Mouse (Mus musculus) frontal cortex, postnatal 25 days (tissue): ENCODE measurements around the gene Ripk3.

Experiments used
- DNase-seq, 2 experiments: peaks; one replicate each; pipeline ENCODE4 v3.0.0; 2022; ENCODE audit warnings: low spot score in 2 of 2

Gene Ripk3

DNA sequence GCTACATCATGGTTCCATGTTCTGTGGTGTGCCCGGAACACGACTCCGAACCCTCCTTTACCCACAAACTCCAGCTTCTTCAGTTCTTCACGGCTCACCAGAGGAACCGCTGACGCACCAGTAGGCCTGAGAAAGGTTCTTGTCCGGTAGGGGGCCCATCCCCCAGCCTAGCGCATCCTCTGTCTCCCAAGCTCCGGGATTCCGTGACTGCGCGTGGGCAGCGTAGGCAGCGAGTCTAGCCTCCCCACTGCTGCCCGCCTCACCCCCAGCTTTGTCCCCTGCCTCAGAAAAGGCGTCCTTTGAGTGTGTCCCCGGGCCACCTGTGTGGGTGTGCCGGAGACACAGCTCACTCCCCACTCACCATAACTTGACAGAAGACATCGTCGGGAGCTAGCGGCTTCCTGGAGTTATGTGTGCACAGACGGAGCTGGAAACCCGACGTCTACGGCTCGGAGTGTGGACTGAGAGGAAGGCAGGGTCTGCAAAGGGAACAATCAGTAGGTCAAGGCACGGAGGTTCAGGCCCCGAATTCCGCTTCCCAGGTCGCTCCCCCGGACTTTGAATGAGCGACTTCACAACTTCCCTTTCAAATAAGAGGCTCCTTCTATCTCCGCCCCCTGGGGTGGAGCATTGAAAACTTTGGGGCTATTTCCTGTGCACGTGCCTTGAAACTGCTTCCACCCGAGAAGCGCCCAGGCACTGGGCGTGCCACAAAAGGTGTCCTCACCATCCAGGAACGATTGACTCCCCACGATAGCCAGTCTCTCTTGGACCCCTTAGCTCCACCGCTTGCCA lies at the start of gene Ripk3:
Gene Ripk3, minus strand, starts transcription at position 610 of the 795 bp plus-strand sequence.
- DNase-seq: no peak

DNA sequence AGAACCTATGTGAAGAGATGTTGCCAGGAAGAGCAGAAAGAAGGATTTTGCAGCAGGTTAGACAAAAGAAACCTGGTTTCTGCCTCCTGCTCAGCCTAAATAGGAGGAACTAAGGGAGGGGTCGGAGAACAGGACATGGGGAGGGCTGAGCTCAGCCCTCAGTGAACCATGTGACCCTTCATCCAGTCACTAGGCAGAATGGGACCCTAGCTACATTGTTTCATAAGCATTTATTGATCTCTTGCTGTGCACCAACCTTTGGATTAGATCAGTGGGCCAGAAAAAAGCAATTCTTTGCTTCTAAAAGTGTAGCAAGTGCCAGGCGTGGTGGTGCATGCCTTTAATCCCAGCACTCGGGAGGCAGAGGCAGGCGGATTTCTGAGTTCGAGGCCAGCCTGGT lies 49.6 kb upstream of the Ripk3 start:
- DNase-seq: no peak

DNA sequence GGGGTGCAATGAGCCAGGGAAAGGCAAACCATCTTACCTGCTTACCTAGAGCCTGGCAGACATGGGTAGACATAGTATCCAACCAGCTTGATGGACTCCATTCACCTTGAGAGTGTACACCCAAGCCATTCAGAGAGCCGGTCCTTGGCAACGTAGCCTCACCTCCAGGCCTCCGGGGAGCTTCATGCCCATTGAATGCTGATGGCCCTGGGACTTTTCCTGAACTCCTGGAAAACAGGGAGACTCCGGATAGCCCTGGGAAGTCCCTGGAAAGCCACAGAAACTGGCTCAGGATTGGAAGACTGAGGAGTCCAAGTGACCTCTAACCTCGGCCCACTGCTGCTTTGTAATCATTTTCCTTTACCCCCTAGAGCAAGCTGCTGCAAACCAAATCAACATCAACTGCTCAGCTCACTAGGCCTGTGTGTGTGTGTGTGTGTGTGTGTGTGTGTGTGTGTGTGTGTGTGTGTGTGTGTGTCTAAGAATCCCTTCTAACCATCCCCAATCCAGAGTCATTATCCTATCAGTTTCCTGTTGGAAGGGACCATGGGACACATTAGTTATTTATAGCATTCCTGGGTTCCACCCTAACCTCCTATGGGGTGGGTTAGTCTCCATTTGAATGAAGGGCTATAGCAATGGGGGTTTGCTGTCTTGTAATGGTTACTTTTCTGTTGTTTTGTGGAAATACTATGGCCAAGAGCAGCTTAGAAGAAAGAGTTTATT lies 46.3 kb upstream of the Ripk3 start:
- no peak for DNase-seq

DNA sequence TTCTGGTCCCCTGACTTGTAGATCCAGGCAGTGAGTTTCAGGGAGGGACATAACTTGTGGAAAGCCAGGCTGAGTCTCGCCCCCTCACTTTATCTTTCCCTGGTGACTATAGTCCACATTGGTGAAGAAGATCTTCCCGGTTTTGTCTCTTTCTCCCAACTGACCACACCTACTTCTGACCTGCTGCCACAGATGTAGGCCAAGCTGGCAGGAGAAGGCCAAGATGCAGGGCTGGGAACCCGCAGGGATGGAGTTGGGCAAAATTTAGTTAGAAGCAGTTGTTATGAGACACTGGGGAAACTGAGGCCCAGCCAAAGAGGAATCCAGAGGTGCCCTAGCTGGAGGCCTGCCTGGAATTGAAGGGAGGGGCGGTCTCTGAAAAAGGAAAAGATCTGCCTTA lies 44.5 kb upstream of the Ripk3 start:
- no peak for DNase-seq

DNA sequence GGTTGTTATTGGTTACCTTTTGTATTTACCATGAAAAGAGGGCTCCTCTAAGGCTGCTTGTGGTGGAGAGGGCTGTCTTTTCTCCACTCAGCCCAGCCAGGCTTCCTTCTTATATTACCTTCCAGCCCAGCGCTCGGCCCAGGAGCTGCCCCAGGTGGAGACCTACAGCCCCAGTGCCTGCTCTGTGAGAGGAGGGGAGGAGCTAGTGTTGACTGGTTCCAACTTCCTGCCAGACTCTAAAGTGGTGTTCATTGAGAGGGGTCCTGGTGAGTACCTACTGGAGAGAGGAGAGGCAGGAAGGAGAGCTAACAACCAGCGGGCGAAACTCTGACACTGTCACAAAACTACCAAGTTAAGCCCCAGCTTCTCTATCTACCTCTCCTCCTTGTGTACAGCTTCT lies 41.7 kb upstream of the Ripk3 start:
- DNase-seq: no peak

DNA sequence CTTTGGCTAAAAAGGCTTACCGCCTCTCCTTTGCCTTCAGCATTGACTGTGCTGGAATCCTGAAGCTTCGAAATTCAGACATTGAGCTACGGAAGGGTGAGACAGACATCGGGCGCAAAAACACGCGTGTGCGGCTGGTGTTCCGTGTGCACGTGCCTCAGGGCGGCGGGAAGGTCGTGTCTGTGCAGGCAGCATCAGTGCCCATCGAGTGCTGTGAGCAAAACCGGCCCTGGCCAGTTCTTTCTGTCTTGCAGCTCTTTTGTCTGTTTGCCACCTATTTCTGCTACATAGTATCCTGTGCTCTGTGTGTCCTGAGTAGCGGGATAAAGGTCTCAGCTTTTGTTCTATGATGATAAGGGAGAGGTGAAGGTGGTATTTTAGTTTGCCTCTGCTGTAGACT lies 41.2 kb upstream of the Ripk3 start:
- no peak for DNase-seq

DNA sequence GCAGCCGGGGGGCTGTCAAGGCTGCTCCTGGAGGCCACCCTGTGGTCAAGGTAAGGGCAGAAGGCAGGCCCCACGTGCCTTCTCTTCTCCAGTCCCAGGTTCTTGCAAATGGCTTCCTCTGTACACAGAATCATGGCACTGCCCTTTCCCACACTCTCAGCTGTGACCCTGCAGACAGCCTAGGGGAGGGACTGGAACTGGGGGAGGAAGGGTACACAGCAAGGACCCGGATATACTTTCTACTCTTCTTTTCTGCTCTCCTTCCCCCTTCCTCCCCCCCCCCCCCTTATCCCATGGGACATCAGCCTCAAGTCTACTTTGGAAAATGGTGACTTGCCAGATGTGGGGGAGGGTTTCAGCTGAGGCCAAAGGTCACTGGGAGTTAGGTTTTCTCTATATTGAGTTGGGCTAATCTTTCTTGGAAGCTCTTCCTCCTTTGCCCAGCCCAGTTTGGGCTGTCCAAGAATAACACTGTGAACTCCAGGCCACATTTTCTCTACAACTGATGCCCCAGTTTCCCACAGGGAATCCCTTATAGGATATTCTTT lies 40.1 kb upstream of the Ripk3 start:
- DNase-seq: no peak

DNA sequence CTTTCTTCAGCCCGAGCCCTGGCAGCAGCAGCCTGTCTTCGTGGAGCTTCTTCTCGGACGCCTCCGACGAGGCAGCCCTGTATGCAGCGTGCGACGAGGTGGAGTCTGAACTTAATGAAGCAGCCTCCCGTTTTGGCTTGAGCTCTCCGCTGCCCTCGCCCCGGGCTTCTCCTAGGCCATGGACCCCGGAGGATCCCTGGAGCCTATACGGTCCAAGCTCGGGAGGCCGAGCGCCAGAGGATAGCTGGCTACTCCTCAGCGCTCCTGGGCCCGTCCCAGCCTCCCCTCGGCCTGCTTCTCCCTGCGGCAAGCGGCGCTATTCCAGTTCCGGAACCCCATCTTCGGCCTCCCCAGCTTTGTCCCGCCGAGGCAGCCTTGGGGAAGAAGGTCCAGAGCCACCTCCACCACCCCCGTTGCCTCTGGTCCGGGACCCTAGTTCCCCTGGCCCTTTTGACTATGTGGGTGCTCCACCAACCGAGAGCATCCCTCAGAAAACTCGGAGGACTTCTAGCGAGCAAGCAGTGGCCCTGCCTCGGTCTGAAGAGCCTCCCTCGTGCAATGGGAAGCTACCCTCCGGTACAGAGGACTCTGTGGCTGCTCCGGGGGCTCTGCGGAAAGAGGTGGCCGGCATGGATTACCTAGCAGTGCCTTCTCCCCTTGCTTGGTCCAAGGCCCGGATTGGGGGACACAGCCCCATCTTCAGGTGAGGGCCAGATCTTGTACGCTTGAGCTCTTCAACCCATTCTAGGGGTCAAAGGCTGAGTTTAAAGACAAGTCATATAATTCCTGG lies 38.1 kb upstream of the Ripk3 start:
- no peak for DNase-seq

DNA sequence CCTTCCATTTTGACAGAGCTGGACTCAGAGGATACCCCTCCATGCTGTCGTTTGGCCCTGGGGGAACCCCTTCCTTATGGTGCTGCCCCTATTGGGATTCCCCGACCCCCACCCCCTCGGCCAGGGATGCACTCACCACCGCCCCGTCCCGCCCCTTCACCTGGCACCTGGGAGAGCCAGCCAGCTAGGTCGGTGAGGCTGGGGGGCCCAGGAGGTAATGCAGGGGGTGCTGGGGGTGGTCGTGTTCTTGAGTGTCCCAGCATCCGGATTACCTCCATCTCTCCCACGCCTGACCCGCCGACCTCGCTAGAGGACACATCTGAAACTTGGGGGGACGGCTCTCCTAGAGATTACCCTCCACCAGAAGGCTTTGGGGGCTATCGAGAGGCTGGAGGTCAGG lies 37.5 kb upstream of the Ripk3 start:
- DNase-seq: no peak

DNA sequence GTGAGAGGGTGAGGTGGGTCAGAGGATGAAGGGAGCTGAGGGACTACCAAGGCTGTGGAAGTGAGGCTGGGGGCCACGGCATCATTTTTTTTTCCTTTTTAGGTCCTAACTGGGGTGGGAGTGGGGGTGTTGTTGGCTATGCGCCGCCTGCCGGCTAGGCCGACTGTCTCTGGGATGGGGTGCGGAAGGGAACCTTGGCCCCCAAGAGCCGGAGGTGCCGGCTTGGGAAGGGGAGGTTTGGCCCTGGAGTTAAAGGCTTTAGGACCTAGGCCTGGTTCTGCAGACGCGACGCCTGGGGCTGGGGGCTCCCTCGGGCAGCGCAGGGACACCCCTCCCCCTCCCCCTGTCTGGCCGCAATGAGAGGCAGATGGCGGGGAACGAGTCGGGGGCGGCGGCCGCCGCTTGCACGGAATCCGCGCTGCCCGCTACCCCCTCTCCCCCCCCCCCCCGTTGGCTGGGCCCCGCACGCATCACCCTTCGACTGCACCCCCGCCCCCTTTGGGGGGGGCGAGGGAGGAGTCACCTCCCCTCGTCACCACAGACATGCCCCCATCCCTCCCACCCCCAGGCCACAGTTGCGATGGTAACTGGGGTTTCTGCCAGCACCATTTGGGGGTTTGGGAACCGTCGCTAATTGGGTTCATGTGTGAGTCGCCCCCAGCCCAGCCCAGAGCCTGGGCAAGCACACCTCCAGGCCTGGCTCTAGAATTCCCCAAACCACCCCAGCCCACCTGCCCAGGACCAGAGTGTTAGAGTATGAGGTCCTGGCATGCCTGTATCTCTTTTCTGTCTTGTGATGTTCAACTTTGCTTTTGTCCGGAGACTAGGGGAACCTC lies 36.8 kb upstream of the Ripk3 start:
- DNase-seq: no peak

DNA sequence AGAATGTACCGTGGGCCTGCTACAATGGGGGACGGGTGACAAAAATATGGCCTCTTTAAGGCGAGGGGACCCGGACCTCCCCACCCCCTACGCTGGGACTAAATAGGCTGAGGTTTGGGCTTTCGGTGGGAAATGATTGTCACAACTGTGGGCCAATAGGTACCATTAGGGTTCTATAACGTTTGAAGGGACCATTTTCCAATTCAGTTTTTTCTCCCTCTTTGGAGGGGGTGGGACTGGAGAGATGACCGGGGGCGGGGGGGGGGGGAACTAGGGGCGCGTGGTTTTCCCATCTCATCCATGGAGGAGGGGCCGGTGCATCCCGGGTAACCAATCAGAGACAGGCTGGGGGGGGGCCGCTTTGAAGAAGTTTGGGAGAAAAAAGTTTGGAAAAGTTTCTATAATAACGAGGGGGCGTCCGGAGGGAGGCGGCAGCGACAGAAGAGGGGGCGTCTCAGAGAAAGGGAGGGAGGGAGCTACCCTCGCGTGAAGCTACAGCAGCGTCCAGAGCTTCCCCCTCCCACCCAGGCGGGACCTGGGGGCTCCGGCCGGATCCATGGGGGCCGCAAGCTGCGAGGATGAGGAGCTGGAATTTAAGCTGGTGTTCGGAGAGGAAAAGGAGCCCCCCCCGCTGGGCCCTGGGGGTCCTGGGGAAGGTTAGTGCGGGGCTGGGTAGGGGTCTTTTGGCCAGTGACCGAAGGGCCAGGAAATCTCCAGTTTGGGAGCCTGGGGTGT lies 36.0 kb upstream of the Ripk3 start:
- no peak for DNase-seq

DNA sequence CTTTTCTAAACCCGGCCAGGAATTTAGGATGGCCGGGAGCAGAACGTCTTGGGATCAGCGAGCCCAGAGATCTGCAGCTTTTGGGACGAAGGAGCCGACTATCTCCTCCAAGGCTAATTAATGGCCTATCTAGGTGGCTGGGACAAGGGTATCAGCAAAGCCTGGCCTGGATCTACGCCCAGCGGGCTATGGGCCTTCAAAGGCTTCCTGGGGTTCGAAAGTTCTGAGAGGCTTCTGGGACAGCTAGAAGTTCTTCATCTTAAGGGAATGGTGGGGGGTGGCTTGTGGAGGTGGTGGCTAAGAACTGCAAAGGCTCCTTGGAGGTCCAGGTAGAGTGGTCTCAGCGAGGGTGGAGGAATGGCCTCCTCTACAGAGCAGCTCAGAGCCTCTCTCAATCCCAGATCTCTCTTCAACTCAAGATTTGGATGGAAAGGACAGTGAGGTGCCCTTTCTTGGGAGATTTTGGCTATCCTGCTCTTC lies 35.4 kb upstream of the Ripk3 start:
- no peak for DNase-seq

DNA sequence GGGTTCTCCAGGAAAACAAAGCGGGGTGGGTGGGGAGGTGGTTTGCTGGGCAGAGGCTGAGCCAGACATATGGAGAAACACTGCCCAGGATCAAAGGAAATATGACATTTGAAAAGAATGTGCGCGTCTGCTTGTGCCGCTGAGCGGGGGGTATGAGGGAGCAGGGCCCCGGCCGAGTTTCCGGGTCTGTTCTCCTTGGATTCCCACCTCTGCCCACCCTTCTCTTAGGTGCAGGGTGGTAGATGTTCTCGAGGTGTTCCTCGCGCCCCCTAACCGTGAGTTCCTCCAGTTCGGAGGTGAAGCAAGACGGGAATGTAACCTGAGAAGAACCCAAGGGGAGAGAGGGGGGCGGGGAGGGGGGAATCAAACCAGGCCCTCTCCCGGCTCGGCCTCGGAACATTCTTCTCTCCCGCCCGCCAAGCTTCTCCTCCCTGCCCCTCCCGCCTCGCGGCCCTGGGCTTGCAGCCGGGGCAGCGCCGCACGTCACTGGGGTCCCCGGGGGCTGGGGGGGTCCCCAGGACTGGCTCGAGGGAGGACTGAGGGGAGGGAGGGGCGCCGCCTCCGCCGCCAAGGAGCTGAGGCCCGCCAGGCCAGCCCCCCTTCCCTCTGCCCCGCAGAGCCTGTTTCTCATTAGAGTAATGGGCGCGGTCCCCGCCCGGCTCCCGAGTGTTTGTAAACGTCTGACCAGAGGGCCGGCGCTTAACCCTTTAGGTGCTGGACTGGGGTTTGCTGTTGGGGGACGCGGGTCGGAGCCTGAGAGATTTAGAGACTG lies 34.5 kb upstream of the Ripk3 start, which contains the start of gene Nfatc4:
Gene Nfatc4, plus strand, starts transcription at position 154 of the 772 bp plus-strand sequence.
- DNase-seq: no peak

DNA sequence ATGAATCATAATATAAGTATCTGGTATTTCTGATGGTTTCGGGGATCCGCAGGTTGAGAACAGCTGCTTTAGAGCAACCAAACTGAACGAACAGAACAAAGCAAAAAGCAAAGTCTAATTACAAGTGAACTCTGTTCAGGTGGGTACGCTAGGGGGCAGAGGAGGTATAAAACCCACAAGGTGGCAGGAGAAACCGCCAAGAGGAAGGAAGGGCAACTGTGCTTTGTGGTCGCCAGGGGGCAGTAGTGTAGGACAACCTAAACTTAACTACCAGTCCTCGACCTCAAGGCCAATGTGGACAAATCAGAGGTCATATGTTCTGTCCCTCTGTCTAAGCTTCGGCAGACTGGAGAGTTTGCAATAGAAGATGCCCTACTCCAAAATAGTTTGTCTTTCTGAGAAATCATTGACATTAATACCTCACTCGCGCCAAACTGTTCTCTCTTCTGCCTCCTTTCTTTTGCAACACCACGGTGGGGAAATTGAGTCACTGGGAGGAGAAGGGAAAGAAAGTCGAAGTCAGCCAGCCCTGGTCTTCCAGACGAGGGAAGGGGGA lies 33.8 kb upstream of the Ripk3 start:
- DNase-seq: peak in 1 of 2 experiments; percentile 50

DNA sequence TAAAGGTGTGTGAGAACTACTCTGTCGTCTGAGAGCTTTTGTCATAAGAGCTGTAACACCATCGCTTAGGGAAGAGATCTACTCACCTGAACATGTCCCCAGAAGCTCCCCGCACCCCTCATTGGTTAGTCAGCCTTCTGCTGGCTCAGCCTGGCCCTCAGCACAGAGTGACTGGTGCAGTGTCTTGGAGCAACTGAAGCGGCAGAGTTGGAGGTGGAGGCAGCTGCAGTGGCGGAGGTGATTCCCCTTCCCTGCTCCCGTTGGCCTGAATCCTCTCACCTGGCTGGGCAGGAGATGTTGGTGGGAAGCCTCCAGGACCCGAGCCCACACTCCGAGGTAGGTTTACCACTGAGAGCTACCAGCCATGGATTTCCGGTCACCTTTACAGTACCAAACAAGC lies 31.9 kb upstream of the Ripk3 start:
- DNase-seq: no peak

DNA sequence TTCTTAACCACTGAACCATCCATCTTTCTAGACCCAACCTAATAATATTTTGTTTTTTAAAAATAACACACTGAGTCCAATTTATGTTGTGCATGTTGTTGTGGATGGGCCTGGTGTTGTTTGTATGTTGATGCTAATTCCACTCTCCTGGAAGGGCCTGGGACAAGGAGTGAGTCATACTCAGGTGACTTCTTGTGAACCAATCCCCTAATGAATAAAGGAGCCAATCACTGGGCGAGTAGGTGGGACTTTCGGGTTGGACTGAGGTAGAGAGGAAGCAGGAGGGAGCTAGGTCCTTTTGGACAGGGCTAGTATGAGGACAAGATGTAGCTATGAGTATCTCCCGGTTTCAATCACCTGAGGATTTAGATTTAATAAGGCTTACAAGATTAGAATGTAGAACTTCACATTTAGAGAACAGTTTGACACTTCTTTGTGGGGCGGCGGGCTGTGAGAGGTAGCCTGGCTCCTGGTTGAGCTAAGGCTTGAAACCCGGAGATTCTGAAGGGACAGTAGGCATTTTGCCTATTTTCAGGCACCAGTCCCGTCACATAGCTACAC lies 31.3 kb upstream of the Ripk3 start:
- DNase-seq: no peak

DNA sequence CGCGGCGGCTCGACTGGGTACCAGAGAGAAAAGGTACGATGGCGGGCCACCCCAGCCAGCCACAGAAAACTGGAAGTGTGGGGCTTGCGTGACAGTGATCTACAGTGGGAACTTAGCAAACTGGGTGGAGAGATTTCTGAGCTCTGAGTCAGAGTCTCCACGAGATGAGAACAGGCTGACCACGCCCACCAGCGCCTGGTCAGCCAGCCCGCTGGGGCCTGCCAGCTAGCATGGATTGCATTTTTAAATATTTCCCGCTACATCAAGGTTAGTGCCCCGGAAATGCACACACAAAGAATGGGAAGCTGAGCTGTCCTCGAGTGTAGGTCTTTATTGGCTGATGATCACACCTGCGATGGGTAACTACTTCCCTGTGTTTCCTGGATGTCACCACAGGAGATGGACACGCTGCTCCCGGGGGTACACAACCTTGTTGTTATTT lies 26.7 kb upstream of the Ripk3 start:
- no peak for DNase-seq

DNA sequence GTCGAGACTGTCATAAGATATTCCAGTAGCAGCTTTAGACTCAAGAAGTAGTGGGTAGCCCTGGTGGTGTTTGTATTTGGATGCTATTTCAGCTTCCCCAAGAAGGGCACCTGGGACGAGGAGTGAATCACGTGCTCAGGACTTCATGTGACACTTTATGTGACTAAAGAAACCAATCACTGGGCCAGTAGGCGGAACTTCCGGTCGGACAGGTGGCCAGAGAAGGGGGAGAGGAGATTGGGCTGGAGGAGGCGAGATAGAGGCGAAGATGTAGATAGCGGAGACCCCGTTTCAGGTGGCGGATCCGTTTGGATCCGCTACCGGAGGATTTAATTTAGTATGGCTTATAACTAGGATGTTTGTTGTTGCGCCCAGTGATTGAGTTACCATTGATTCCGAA lies 26.2 kb upstream of the Ripk3 start:
- no peak for DNase-seq
